Comparison of ENCODE assay signal across 10 mouse cellular contexts in genomic region chr1:172431836-172432586, GRCm38 (mm10). TPM values are rescaled to one million over a fixed set of nuclear protein-coding genes. Genes with fewer than 3 reads are reported as not detected.
DNase-seq lines count a peak whose midpoint lies in the region; ATAC-seq lines count a peak whose summit lies in the region.
"Had no signal": no experiment of that assay in that cellular context is flagged by ENCODE, and none has a peak within 500 bp of the region (broad histone marks: within the 10 kb centered on the region; RNA-seq: fewer than 3 reads in every experiment).

No protein-coding gene starts in this region.

- H3K27me3 ChIP-seq in heart, embryonic 11.5 days (ENCODE audit: control insufficient read depth, insufficient read depth, low read length): no peaks in the 10 kb centered on the region
- H3K27me3 ChIP-seq in kidney, embryonic 16.5 days (ENCODE audit: insufficient read depth, low read length): no peaks in the 10 kb centered on the region
- no peaks in the 10 kb centered on the region for H3K27me3 ChIP-seq in stomach, embryonic 15.5 days (replicated peaks)
- H3K27me3 ChIP-seq in limb, embryonic 10.5 days (ENCODE audit: low read depth, poor library complexity, severe bottlenecking): no peaks in the 10 kb centered on the region
- H3K27me3 ChIP-seq in forebrain, embryonic 11.5 days (ENCODE audit: control insufficient read depth, insufficient read depth, low read length): no peaks in the 10 kb centered on the region

- H3K4me1 ChIP-seq in heart, embryonic 11.5 days (ENCODE audit: control insufficient read depth, insufficient read depth, low read length): peaks cover 22% of the 10 kb centered on the region
- peaks cover 34% of the 10 kb centered on the region for H3K4me1 ChIP-seq in kidney, embryonic 16.5 days (ENCODE audit: insufficient read depth, low read length)
- peaks cover 18% of the 10 kb centered on the region for H3K4me1 ChIP-seq in stomach, embryonic 15.5 days
- H3K4me1 ChIP-seq in limb, embryonic 10.5 days: peaks cover 5% of the 10 kb centered on the region; the same call in 1 of the 2 replicates
- H3K4me1 ChIP-seq in forebrain, embryonic 11.5 days (replicated peaks; ENCODE audit: control insufficient read depth, insufficient read depth, low read length): no peaks in the 10 kb centered on the region

- peak; percentile 16; the same call in 1 of the 2 replicates for ATAC-seq in heart, embryonic 11.5 days (replicated peaks; ENCODE audit: insufficient number of reproducible peaks, low FRiP score, low TSS enrichment)
- ATAC-seq in kidney, embryonic 16.5 days (ENCODE audit: low FRiP score, low TSS enrichment): peak; percentile 76
- peak; percentile 36; the same call in 1 of the 2 replicates for ATAC-seq in stomach, embryonic 15.5 days (ENCODE audit: insufficient read depth, low FRiP score, low read depth)
- no peak for ATAC-seq in forebrain, embryonic 11.5 days (replicated peaks; ENCODE audit: low FRiP score)

- no peak overlapping the region for H3K4me2 ChIP-seq in heart, embryonic 11.5 days
- H3K4me2 ChIP-seq in kidney, embryonic 16.5 days (replicated peaks; ENCODE audit: low read depth, low read length): no peak overlapping the region
- no peak overlapping the region for H3K4me2 ChIP-seq in stomach, embryonic 15.5 days
- no peak overlapping the region for H3K4me2 ChIP-seq in forebrain, embryonic 11.5 days (ENCODE audit: low read depth, low read length, severe bottlenecking)

- H3K36me3 ChIP-seq in heart, embryonic 11.5 days (ENCODE audit: control insufficient read depth, insufficient read depth, low read length): no peaks in the 10 kb centered on the region
- H3K36me3 ChIP-seq in kidney, embryonic 16.5 days (ENCODE audit: insufficient read depth, low read length): no peaks in the 10 kb centered on the region
- H3K36me3 ChIP-seq in stomach, embryonic 15.5 days: no peaks in the 10 kb centered on the region
- H3K36me3 ChIP-seq in limb, embryonic 10.5 days: no peaks in the 10 kb centered on the region
- no peaks in the 10 kb centered on the region for H3K36me3 ChIP-seq in forebrain, embryonic 11.5 days (ENCODE audit: control insufficient read depth, insufficient read depth, low read length)
- H3K36me3 ChIP-seq: G1E had no signal

- WGBS in heart, embryonic 11.5 days (ENCODE audit: insufficient replicate concordance): 24% methylated on average over 4 of the region's 4 CpGs
- 22% methylated on average over 4 of the region's 4 CpGs for WGBS in kidney, embryonic 16.5 days
- 13% methylated on average over 4 of the region's 4 CpGs for WGBS in stomach, embryonic 15.5 days
- 40% methylated on average over 4 of the region's 4 CpGs for WGBS in limb, embryonic 10.5 days
- 58% methylated on average over 4 of the region's 4 CpGs for WGBS in forebrain, embryonic 11.5 days

- peak; percentile 32 for DNase-seq in ovary, adult 18-20 months (ENCODE audit: low spot score)
- no peak for DNase-seq in ovary, postnatal 10 days (ENCODE audit: low spot score)
- DNase-seq in limb, embryonic 10.5 days (ENCODE audit: low spot score): no peak
- no peak for DNase-seq in natural killer cell, adult 2 months (ENCODE audit: low spot score in 2 of 2)
- DNase-seq in forebrain, embryonic 11.5 days (ENCODE audit: low spot score): no peak
- DNase-seq: cerebellum, adult 9-11 months had no signal

- H3K27ac ChIP-seq in heart, embryonic 11.5 days (ENCODE audit: low read depth, low read length): peak overlapping the region; percentile 30; the same call in 1 of the 2 replicates
- peak overlapping the region; percentile 83 for H3K27ac ChIP-seq in kidney, embryonic 16.5 days (ENCODE audit: low read length)
- peak overlapping the region; percentile 49 for H3K27ac ChIP-seq in stomach, embryonic 15.5 days
- H3K27ac ChIP-seq in limb, embryonic 10.5 days: no peak overlapping the region
- no peak overlapping the region for H3K27ac ChIP-seq in forebrain, embryonic 11.5 days (ENCODE audit: low read depth, low read length)

- H3K9ac ChIP-seq in heart, embryonic 11.5 days (ENCODE audit: low read depth, low read length): no peak overlapping the region
- no peak overlapping the region for H3K9ac ChIP-seq in kidney, embryonic 16.5 days (replicated peaks; ENCODE audit: low read length)
- H3K9ac ChIP-seq in stomach, embryonic 15.5 days: no peak overlapping the region
- no peak overlapping the region for H3K9ac ChIP-seq in forebrain, embryonic 11.5 days (ENCODE audit: low read length)

- H3K4me3 ChIP-seq in heart, embryonic 11.5 days (ENCODE audit: low read depth, low read length): no peak overlapping the region
- H3K4me3 ChIP-seq in kidney, embryonic 16.5 days (ENCODE audit: low read length): no peak overlapping the region
- H3K4me3 ChIP-seq in stomach, embryonic 15.5 days (replicated peaks): no peak overlapping the region
- H3K4me3 ChIP-seq in limb, embryonic 10.5 days: no peak overlapping the region
- no peak overlapping the region for H3K4me3 ChIP-seq in forebrain, embryonic 11.5 days (ENCODE audit: low read depth, low read length)

- no peaks in the 10 kb centered on the region for H3K9me3 ChIP-seq in heart, embryonic 11.5 days (replicated peaks; ENCODE audit: control insufficient read depth, low read length)
- H3K9me3 ChIP-seq in kidney, embryonic 16.5 days (ENCODE audit: low read length): no peaks in the 10 kb centered on the region
- no peaks in the 10 kb centered on the region for H3K9me3 ChIP-seq in stomach, embryonic 15.5 days
- no peaks in the 10 kb centered on the region for H3K9me3 ChIP-seq in limb, embryonic 10.5 days (replicated peaks)
- no peaks in the 10 kb centered on the region for H3K9me3 ChIP-seq in forebrain, embryonic 11.5 days (ENCODE audit: control insufficient read depth, low read length)
- H3K9me3 ChIP-seq: G1E had no signal

RNA-seq across cellular contexts. Expression of gene Slamf9, which starts 43.1 kb away (rescaled TPM):
- 1.1 and 1.2 TPM in 2 replicates for polyA plus RNA-seq in heart, embryonic 11.5 days (2014; fragmentation: Nextera tagmentation; extraction: Ambion mirVana)
- polyA plus RNA-seq in kidney, embryonic 16.5 days (2015; fragmentation: Nextera tagmentation; extraction: Ambion mirVana): 1.0 and 1.7 TPM in 2 replicates
- polyA plus RNA-seq in stomach, embryonic 15.5 days (2015; fragmentation: Nextera tagmentation; extraction: Ambion mirVana): 0.79 and 1.0 TPM in 2 replicates
- 0.18 TPM in 1 of 2 replicates, not detected in the other for polyA plus RNA-seq in limb, embryonic 10.5 days (2016; fragmentation: Nextera tagmentation; extraction: Ambion mirVana)
- polyA plus RNA-seq in forebrain, embryonic 11.5 days (2014; fragmentation: Nextera tagmentation; extraction: Ambion mirVana): 0.27 and 0.28 TPM in 2 replicates
- polyA plus RNA-seq: G1E had no signal

RNA-seq across cellular contexts. Expression of gene Igsf9, which starts 49.6 kb away (rescaled TPM):
- polyA plus RNA-seq in heart, embryonic 11.5 days (2014; fragmentation: Nextera tagmentation; extraction: Ambion mirVana): 9.3 and 12.0 TPM in 2 replicates
- 45.7 and 58.1 TPM in 2 replicates for polyA plus RNA-seq in kidney, embryonic 16.5 days (2015; fragmentation: Nextera tagmentation; extraction: Ambion mirVana)
- polyA plus RNA-seq in stomach, embryonic 15.5 days (2015; fragmentation: Nextera tagmentation; extraction: Ambion mirVana): 49.0 and 50.1 TPM in 2 replicates
- 79.5 and 85.8 TPM in 2 replicates for polyA plus RNA-seq in limb, embryonic 10.5 days (2016; fragmentation: Nextera tagmentation; extraction: Ambion mirVana)
- 83.2 and 94.4 TPM in 2 replicates for polyA plus RNA-seq in forebrain, embryonic 11.5 days (2014; fragmentation: Nextera tagmentation; extraction: Ambion mirVana)
- polyA plus RNA-seq: G1E had no signal

RNA-seq across cellular contexts. Expression of gene Pigm, which starts 55.7 kb away (rescaled TPM):
- 8.8 and 9.8 TPM in 2 replicates for polyA plus RNA-seq in heart, embryonic 11.5 days (2014; fragmentation: Nextera tagmentation; extraction: Ambion mirVana)
- polyA plus RNA-seq in kidney, embryonic 16.5 days (2015; fragmentation: Nextera tagmentation; extraction: Ambion mirVana): 7.3 and 7.8 TPM in 2 replicates
- polyA plus RNA-seq in stomach, embryonic 15.5 days (2015; fragmentation: Nextera tagmentation; extraction: Ambion mirVana): 6.1 and 6.7 TPM in 2 replicates
- polyA plus RNA-seq in limb, embryonic 10.5 days (2016; fragmentation: Nextera tagmentation; extraction: Ambion mirVana): 9.9 and 10.5 TPM in 2 replicates
- 13.7 and 14.8 TPM in 2 replicates for polyA plus RNA-seq in forebrain, embryonic 11.5 days (2014; fragmentation: Nextera tagmentation; extraction: Ambion mirVana)

Comparison
In these comparisons a context has a peak if more than half of its experiments do, and no peak if none do; other contexts are left out.
1. H3K27ac ChIP-seq: peak in heart, embryonic 11.5 days (single experiment), kidney, embryonic 16.5 days (single experiment) and stomach, embryonic 15.5 days (single experiment); none in limb, embryonic 10.5 days (single experiment) and forebrain, embryonic 11.5 days (single experiment).